Mouse (Mus musculus): Measurements from ENCODE around the gene 2700049A03Rik. TPM values are rescaled to one million over a fixed set of nuclear protein-coding genes. Genes with fewer than 3 reads are reported as not detected.
A peak's percentile ranks its signal among the peaks of the same experiment; 100 is the strongest.

Gene 2700049A03Rik
- polyA plus RNA-seq, 1 experiment from 2014 or later: 12.2 TPM

- Histone ChIP-seq H3K4me3 (ENCODE audit: low read length) (no peak overlapping the region), H3K9me3 (ENCODE audit: low read length) (no peaks in the 10 kb centered on the region), H3K4me2 (replicated peaks; ENCODE audit: low read depth, low read length) (no peak overlapping the region), H3K27me3 (ENCODE audit: insufficient read depth, low read length) (no peaks in the 10 kb centered on the region), H3K27ac (ENCODE audit: low read length) (no peak overlapping the region), H3K4me1 (ENCODE audit: insufficient read depth, low read length) (no peaks in the 10 kb centered on the region), H3K9ac (replicated peaks; ENCODE audit: low read length) (no peak overlapping the region), H3K36me3 (ENCODE audit: insufficient read depth, low read length) (peaks cover 18% of the 10 kb centered on the region)
- 0 out of 2 replicates have a peak, but pooled peaks have one; percentile 19 for ATAC-seq (ENCODE audit: low FRiP score, low TSS enrichment)
- WGBS: 67% methylated on average over 6 of the region's 6 CpGs
Measured at GRCm38 (mm10) chr12:71217866-71218522, 81.3 kb downstream of the 2700049A03Rik start.

GRCm38 (mm10) chr12:71222761-71223160 is 86.1 kb downstream of the 2700049A03Rik start:
- Histone ChIP-seq H3K4me1 (ENCODE audit: insufficient read depth, low read length) (no peaks in the 10 kb centered on the region), H3K9me3 (ENCODE audit: low read length) (no peaks in the 10 kb centered on the region), H3K4me3 (ENCODE audit: low read length) (no peak overlapping the region), H3K27me3 (ENCODE audit: insufficient read depth, low read length) (no peaks in the 10 kb centered on the region), H3K36me3 (ENCODE audit: insufficient read depth, low read length) (peaks cover 15% of the 10 kb centered on the region), H3K4me2 (replicated peaks; ENCODE audit: low read depth, low read length) (no peak overlapping the region), H3K27ac (ENCODE audit: low read length) (no peak overlapping the region), H3K9ac (replicated peaks; ENCODE audit: low read length) (no peak overlapping the region)
- ATAC-seq (ENCODE audit: low FRiP score, low TSS enrichment): no peak
- WGBS: 95% methylated on average over 6 of the region's 6 CpGs

GRCm38 (mm10) chr12:71227769-71228168 is 91.1 kb downstream of the 2700049A03Rik start:
- H3K27me3 ChIP-seq (ENCODE audit: insufficient read depth, low read length): no peaks in the 10 kb centered on the region
- peaks cover 3% of the 10 kb centered on the region; the same call in 1 of the 2 replicates for H3K4me1 ChIP-seq (ENCODE audit: insufficient read depth, low read length)
- 39% methylated on average over 4 of the region's 4 CpGs for WGBS
- H3K27ac ChIP-seq (ENCODE audit: low read length): no peak overlapping the region
- H3K9ac ChIP-seq (replicated peaks; ENCODE audit: low read length): no peak overlapping the region
- no peaks in the 10 kb centered on the region for H3K9me3 ChIP-seq (ENCODE audit: low read length)
- H3K4me2 ChIP-seq (replicated peaks; ENCODE audit: low read depth, low read length): no peak overlapping the region
- 0 out of 2 replicates have a peak, but pooled peaks cover 4% of the 10 kb centered on the region for H3K36me3 ChIP-seq (ENCODE audit: insufficient read depth, low read length)
- ATAC-seq (ENCODE audit: low FRiP score, low TSS enrichment): no peak
- H3K4me3 ChIP-seq (ENCODE audit: low read length): no peak overlapping the region

DNA sequence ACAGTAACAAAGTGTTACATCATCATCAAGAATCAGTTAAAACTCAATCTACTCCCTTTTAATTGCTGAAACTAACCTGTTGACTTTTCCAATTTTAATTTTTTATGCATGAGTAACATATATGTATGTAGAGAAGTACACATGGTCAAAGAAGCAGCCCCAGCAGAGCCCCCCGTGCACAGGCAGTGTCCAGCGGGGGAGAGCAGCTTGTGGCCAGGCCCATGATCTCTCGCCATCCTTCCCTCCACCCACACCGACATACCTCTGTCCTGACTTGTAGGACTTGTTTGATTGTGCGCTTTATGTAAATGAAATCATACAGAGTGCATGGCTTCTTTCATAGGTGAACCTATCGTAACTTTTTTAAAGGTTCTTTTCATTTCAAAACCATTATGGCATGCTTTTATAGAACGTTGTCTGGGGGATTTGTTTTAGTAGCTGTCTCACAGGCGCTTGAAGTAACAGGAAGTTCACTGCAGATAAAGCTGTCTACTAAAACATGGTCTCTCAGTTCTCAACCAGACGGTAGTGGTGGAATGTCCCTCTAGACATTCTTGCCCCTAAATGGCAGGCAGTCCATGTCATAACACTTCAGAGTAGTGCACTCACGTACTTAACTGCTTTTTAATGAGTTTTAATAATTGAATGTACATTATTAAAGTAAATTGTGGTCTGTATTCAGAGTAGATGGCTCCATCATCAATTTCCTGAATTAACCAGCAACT is 92.4 kb downstream of the 2700049A03Rik start:
- peaks cover 3% of the 10 kb centered on the region; the same call in 1 of the 2 replicates for H3K4me1 ChIP-seq (ENCODE audit: insufficient read depth, low read length)
- ATAC-seq (ENCODE audit: low FRiP score, low TSS enrichment): no peak
- H3K27me3 ChIP-seq (ENCODE audit: insufficient read depth, low read length): no peaks in the 10 kb centered on the region
- H3K9ac ChIP-seq (replicated peaks; ENCODE audit: low read length): no peak overlapping the region
- H3K27ac ChIP-seq (ENCODE audit: low read length): no peak overlapping the region
- no peak overlapping the region for H3K4me2 ChIP-seq (replicated peaks; ENCODE audit: low read depth, low read length)
- H3K9me3 ChIP-seq (ENCODE audit: low read length): no peaks in the 10 kb centered on the region
- no peak overlapping the region for H3K4me3 ChIP-seq (ENCODE audit: low read length)
- WGBS: 44% methylated on average over 10 of the region's 10 CpGs
- 0 out of 2 replicates have a peak, but pooled peaks cover 4% of the 10 kb centered on the region for H3K36me3 ChIP-seq (ENCODE audit: insufficient read depth, low read length)

GRCm38 (mm10) chr12:71231561-71231960 is 94.9 kb downstream of the 2700049A03Rik start:
- no peak overlapping the region for H3K4me2 ChIP-seq (replicated peaks; ENCODE audit: low read depth, low read length)
- H3K9ac ChIP-seq (replicated peaks; ENCODE audit: low read length): no peak overlapping the region
- no peaks in the 10 kb centered on the region for H3K9me3 ChIP-seq (ENCODE audit: low read length)
- 0 out of 2 replicates have a peak, but pooled peaks cover 4% of the 10 kb centered on the region for H3K36me3 ChIP-seq (ENCODE audit: insufficient read depth, low read length)
- H3K27me3 ChIP-seq (ENCODE audit: insufficient read depth, low read length): no peaks in the 10 kb centered on the region
- 83% methylated on average over 9 of the region's 9 CpGs for WGBS
- ATAC-seq (ENCODE audit: low FRiP score, low TSS enrichment): no peak
- H3K27ac ChIP-seq (ENCODE audit: low read length): no peak overlapping the region
- no peak overlapping the region for H3K4me3 ChIP-seq (ENCODE audit: low read length)
- peaks cover 3% of the 10 kb centered on the region; the same call in 1 of the 2 replicates for H3K4me1 ChIP-seq (ENCODE audit: insufficient read depth, low read length)

GRCm38 (mm10) chr12:71233426-71233825 is 96.8 kb downstream of the 2700049A03Rik start:
- no peak for ATAC-seq (ENCODE audit: low FRiP score, low TSS enrichment)
- WGBS: 80% methylated on average over 5 of the region's 5 CpGs
- Histone ChIP-seq H3K4me3 (ENCODE audit: low read length) (no peak overlapping the region), H3K9me3 (ENCODE audit: low read length) (no peaks in the 10 kb centered on the region), H3K36me3 (ENCODE audit: insufficient read depth, low read length) (0 out of 2 replicates have a peak, but pooled peaks cover 4% of the 10 kb centered on the region), H3K4me2 (replicated peaks; ENCODE audit: low read depth, low read length) (no peak overlapping the region), H3K27me3 (ENCODE audit: insufficient read depth, low read length) (no peaks in the 10 kb centered on the region), H3K9ac (replicated peaks; ENCODE audit: low read length) (no peak overlapping the region), H3K4me1 (ENCODE audit: insufficient read depth, low read length) (peaks cover 3% of the 10 kb centered on the region; the same call in 1 of the 2 replicates), H3K27ac (ENCODE audit: low read length) (no peak overlapping the region)

GRCm38 (mm10) chr12:71237074-71237473 is 100.4 kb downstream of the 2700049A03Rik start:
- Histone ChIP-seq H3K9ac (replicated peaks; ENCODE audit: low read length) (no peak overlapping the region), H3K4me2 (replicated peaks; ENCODE audit: low read depth, low read length) (no peak overlapping the region), H3K4me3 (ENCODE audit: low read length) (no peak overlapping the region), H3K27ac (ENCODE audit: low read length) (no peak overlapping the region), H3K27me3 (ENCODE audit: insufficient read depth, low read length) (no peaks in the 10 kb centered on the region), H3K4me1 (ENCODE audit: insufficient read depth, low read length) (no peaks in the 10 kb centered on the region), H3K36me3 (ENCODE audit: insufficient read depth, low read length) (peaks cover 10% of the 10 kb centered on the region), H3K9me3 (ENCODE audit: low read length) (peaks cover 3% of the 10 kb centered on the region)
- 89% methylated on average over 4 of the region's 4 CpGs for WGBS
- ATAC-seq (ENCODE audit: low FRiP score, low TSS enrichment): no peak

GRCm38 (mm10) chr12:71242791-71243190 is 106.1 kb downstream of the 2700049A03Rik start:
- no peak overlapping the region for H3K9ac ChIP-seq (replicated peaks; ENCODE audit: low read length)
- peaks cover 20% of the 10 kb centered on the region for H3K9me3 ChIP-seq (ENCODE audit: low read length)
- no peak for ATAC-seq (ENCODE audit: low FRiP score, low TSS enrichment)
- no peak overlapping the region for H3K4me2 ChIP-seq (replicated peaks; ENCODE audit: low read depth, low read length)
- H3K4me3 ChIP-seq (ENCODE audit: low read length): no peak overlapping the region
- H3K27ac ChIP-seq (ENCODE audit: low read length): no peak overlapping the region
- no peaks in the 10 kb centered on the region for H3K27me3 ChIP-seq (ENCODE audit: insufficient read depth, low read length)
- H3K36me3 ChIP-seq (ENCODE audit: insufficient read depth, low read length): peaks cover 34% of the 10 kb centered on the region
- 87% methylated on average over 9 of the region's 9 CpGs for WGBS
- H3K4me1 ChIP-seq (ENCODE audit: insufficient read depth, low read length): peaks cover 3% of the 10 kb centered on the region; the same call in 1 of the 2 replicates

- H3K27ac ChIP-seq (ENCODE audit: low read length): no peak overlapping the region
- ATAC-seq (ENCODE audit: low FRiP score, low TSS enrichment): no peak
- H3K9me3 ChIP-seq (ENCODE audit: low read length): peaks cover 20% of the 10 kb centered on the region
- no peak overlapping the region for H3K9ac ChIP-seq (replicated peaks; ENCODE audit: low read length)
- H3K4me1 ChIP-seq (ENCODE audit: insufficient read depth, low read length): peaks cover 3% of the 10 kb centered on the region; the same call in 1 of the 2 replicates
- no peak overlapping the region for H3K4me2 ChIP-seq (replicated peaks; ENCODE audit: low read depth, low read length)
- H3K36me3 ChIP-seq (ENCODE audit: insufficient read depth, low read length): peaks cover 31% of the 10 kb centered on the region
- WGBS: 54% methylated on average over 11 of the region's 11 CpGs
- H3K4me3 ChIP-seq (ENCODE audit: low read length): no peak overlapping the region
- no peaks in the 10 kb centered on the region for H3K27me3 ChIP-seq (ENCODE audit: insufficient read depth, low read length)
Measured at GRCm38 (mm10) chr12:71244766-71245390, 108.2 kb downstream of the 2700049A03Rik start.

Data from kidney, embryonic 16.5 days (tissue).